Mouse (Mus musculus) gastrocnemius, postnatal 4 days (tissue): ENCODE measurements at regions not wholly inside any gene's neighbourhood (a gene's known extent, or its start where the extent isn't known, plus 50 kb on each side); places are given as distances from the start of the nearest gene placed in this dataset.

Experiments
- DNase-seq, 2 experiments: peaks; one replicate each; pipeline ENCODE4 v3.0.0; 2021 to 2022; ENCODE audit warnings: low spot score in 2 of 2, mixed read lengths in 2 of 2

DNA sequence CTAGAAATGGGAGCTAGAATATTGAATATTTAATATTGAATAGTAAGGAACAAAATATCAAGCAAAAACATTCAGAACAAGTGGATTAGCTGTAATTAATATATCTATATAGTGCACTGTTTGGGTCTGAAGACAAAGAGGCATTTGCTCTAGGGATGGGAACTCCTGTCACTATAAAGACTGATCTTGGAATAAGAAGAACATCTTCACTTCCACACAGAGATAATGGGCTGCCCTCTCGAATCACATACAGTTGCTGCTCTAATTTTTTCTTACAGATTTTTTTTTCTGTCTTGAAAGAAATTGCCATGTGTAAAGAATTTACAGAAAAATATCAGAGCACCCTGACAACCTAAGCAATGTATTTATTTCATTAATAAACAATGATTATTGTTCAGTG is 229.7 kb upstream of the Zic4 start:
- no peak for DNase-seq

DNA sequence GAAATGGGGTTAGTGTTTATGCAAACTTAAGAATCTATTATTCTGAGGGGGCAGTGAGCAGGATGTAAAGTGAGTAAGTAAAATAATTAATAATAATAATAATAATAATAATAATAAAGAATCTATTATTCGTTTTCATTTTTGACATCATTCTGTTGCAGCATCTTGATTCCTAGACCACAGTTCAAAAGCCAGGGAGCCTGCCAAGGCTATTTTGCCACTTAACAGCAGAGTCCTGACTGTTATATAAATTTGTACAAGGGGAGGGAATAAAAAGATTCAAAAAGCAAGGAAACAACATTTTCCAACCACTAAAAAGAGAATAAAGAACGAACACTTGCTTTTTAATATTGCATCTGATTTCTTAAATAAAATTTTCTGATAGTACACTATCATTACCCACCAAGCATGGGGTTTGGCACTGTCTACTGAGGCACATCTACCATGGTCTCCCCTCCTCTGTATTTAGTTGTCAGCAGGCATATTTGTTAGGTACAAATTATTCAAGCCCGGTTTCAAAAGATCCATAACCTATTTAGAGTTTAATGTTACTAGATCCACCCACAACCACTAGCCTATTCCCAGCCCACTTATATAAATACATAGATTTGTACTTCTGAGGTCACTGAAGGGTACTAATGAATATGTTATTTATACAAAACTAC is 228.8 kb upstream of the Zic4 start:
- no peak for DNase-seq

DNA sequence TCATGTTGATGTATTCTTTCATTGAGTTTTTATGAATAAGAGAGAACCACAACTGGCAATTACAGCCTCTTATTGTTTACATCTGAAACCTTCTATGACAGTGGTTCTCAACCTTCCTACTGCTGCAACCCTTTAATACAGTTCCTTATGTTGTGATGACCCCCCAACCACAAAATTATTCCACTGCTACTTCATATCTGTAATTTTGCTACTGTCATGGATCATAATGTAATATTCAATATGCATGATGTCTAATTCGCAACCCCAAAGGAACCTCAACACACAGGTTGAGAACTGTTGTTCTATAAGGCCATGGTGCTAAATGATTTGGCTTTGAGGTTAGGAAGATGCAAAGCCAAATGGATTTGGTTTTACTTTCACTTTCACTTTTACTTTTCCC is 227.9 kb upstream of the Zic4 start:
- DNase-seq, result no peak

DNA sequence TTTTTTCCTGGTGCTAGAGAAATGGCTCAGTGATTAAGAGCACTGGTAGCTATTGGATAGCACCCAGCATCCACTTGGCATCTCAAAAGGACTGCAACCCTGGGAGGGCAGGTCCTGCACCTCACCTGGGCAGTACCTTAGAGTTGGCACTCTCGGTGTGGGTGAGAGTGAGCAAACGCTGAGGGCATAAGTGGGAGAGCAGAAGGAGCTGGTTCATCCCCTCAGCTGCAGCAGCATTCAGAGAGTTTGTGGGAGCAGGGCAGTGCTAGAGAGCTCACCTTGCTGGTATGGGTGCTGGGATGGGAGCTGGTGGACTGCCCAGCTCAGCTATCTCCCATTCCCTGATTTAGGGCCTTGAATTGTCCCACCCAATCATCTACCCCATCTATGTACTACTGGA is 227.1 kb upstream of the Zic4 start:
- DNase-seq, result no peak

GRCm38 (mm10) chr9:91140651-91141050 is 221.6 kb upstream of the Zic4 start:
- no peak for DNase-seq

DNA sequence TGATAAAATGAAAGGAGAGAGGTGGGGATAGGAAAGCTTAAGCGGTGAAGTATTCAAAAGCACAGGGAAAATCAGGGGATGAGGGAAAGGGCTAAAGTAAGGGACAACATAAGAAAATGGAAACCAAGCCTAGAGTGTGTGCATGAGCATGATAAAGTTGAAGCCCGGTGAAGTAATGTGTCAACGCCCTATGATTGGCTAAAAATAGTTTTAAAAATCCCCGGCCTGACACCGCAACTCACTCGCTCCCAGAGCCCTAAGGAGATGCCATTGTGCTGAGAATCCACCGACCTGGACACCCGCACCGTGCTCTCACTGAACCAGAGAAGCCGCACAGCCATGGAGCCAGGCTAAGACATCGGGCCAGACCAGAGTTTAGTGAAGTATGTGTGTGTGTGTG is 210.3 kb upstream of the Zic4 start:
- DNase-seq, result no peak

- no peak for DNase-seq
Observed at GRCm38 (mm10) chr9:91159311-91159710, 202.9 kb upstream of the Zic4 start.

DNA sequence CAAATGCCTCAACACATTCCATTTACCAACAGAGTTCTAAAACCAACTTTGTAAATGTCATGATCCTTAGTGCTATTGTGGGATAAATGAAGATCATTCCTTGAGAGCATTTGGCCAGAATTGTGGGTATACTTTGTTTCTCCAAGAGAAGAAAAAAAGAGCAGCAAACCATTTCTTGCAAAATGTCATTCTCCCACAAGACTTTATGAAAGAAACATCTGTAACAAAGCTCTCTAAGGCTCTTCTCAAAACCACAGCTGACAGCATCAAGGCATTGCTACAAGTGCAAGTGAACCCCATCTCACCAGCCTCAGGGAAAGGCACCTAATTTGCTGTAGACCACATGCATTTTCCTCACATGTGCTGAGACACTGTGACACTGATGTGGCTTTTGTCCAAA is 194.3 kb upstream of the Zic4 start:
- DNase-seq, result no peak

- DNase-seq, result no peak
Observed at GRCm38 (mm10) chr9:91193221-91193620, 169.0 kb upstream of the Zic4 start.

DNA sequence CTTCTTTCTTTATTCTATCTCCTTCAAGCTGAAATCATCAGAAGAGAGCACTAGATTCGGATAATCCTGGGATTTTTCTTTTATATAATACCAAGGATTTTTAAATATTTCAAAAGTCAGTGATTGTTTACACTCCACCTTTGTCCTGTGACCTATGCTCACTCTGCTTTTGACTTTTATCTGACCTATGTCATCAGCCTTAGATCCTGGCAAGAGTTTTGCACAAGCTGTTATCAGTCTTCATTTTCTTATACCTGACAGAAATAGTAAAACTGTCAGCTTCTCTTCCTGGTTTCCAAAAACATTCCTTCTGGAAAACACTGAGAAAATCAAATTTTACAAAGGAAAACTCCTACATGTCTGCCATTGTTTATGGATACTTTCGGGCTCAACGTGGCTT is 168.3 kb upstream of the Zic4 start:
- no peak for DNase-seq

- DNase-seq, result no peak
Observed at GRCm38 (mm10) chr9:91207281-91207680, 154.9 kb upstream of the Zic4 start.

DNA sequence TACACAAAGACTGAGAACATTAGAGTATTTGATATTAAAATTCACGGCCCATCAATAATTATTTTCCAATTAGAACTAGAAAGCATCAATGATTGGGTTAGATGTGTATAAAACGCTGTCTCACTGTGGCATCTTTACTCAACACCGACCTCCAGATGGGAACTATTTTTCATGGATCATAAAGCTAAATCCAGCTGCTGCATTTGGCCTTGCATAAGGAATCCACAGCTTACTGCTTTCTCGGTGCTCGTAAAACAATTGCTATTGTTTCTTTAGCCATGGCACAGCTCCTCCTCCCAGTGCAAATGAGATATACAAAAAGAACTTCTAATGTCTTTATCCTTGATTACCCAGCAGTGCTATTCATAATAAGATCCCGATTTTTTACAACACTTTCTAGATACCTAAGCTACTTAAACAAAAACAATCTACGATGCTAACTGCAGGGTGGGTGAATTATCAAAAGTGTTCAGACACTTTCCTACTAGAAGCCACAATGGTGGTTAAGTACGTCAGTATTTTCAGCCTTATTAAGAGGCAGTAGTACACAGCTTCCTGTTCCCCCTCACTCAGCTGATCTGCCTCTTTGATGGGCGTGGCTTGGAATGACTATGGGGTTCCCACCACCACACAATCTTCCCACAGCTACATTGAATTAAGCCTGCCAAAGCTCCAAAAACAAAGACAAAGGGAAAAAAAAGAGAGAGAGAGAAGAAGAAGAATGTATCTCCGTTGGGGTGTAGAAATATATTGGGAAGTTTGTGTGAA is 134.4 kb upstream of the Zic4 start:
- no peak for DNase-seq

DNA sequence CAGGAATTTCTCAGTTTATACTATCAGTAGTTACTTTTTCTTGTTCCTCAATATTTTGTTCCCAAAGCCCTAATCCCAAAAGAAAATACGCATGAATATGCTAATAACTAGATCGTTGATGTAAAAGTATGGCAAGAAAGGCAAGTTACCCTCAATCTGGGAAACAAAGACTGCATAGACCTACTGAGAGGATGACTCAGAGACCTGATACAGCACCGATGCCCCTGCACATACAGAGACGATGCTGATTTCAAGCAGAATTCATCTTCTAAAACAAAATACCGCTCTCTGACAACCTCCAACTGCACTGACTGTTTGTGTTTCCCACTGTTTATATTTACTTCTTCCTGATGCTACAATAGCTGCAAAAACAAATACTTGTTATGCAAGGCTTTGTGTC is 133.7 kb upstream of the Zic4 start:
- no peak for DNase-seq

DNA sequence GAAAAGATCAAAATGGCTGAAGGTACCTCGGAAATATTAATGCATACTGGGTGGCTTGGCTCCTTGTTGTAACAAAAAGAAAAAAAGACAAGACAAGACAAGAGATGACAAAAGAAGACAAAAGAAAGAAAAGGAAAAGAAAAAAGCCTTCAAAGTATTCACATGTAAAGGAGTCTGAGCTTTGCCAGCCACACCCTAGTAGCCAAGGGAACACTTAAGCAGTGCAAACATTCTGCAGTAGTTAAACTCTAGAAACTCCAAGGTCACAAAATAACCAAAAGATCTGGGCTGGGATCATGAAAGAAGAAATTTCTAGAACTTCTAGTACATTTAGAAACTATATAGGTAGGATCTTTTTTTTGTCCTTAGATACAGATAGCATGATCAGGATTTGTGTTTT is 108.3 kb upstream of the Zic4 start:
- no peak for DNase-seq

GRCm38 (mm10) chr9:91291340-91291739 is 70.9 kb upstream of the Zic4 start:
- no peak for DNase-seq
